Mouse (Mus musculus): ENCODE results near the gene Gramd1b. TPM values are rescaled to one million over a fixed set of nuclear protein-coding genes. Genes with fewer than 3 reads are reported as not detected.
A peak's percentile ranks its signal among the peaks of the same experiment; 100 is the strongest.

Gramd1b gene
- polyA plus RNA-seq, 1 experiment from 2014 or later = 7.3 TPM

GRCm38 (mm10) chr9:40269103-40269861 is 261.9 kb downstream of the Gramd1b start, which contains the start of gene Scn3b:
Gene Scn3b, plus strand, starts transcription at chr9:40269217.
- Histone ChIP-seq H3K9ac (replicated peaks; ENCODE audit: low read depth, low read length) (no peak within 1 kb of the TSS), H3K27ac (ENCODE audit: low read length) (no peak within 1 kb of the TSS), H3K4me2 (replicated peaks; ENCODE audit: low read depth, low read length) (peak within 1 kb of the TSS; percentile 59), H3K36me3 (ENCODE audit: control insufficient read depth, insufficient read depth, low read length) (no peaks in the 10 kb centered on the region), H3K27me3 (ENCODE audit: control insufficient read depth, insufficient read depth, low read length) (0 out of 2 replicates have a peak, but pooled peaks cover 10% of the 10 kb centered on the region), H3K9me3 (ENCODE audit: control insufficient read depth, low read depth, low read length) (no peaks in the 10 kb centered on the region), H3K4me3 (ENCODE audit: low read depth, low read length) (peak within 1 kb of the TSS; percentile 25; the same call in 1 of the 2 replicates), H3K4me1 (ENCODE audit: control insufficient read depth, insufficient read depth, low read length) (peaks cover 5% of the 10 kb centered on the region; the same call in 1 of the 2 replicates)
- 1% methylated on average over 42 of the region's 42 CpGs for WGBS
- ATAC-seq (ENCODE audit: insufficient number of reproducible peaks, insufficient read depth, low FRiP score, low read depth) = peak; percentile 84

DNA sequence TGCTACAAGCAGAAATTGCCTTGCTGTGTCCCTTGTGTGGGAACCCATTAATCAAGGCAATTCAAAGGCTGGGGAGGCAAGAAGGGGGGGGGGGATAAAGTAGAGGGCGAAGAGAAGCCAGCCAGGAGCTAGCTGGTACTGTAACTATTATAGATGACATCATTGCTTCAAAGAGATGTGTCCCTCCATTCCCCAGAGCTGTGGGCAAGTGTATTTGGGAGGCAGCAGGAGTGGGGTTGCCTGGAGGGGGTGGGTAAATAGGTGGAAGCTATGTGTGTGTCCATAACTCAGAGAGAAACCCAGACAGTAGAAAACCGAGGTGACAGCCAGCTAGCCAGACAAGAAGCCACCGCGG is 262.5 kb downstream of the Gramd1b start:
- 11% methylated on average over 4 of the region's 4 CpGs for WGBS
- Histone ChIP-seq H3K4me3 (ENCODE audit: low read depth, low read length) (peak overlapping the region; percentile 25; the same call in 1 of the 2 replicates), H3K27me3 (ENCODE audit: control insufficient read depth, insufficient read depth, low read length) (0 out of 2 replicates have a peak, but pooled peaks cover 10% of the 10 kb centered on the region), H3K36me3 (ENCODE audit: control insufficient read depth, insufficient read depth, low read length) (no peaks in the 10 kb centered on the region), H3K27ac (ENCODE audit: low read length) (no peak overlapping the region), H3K9ac (replicated peaks; ENCODE audit: low read depth, low read length) (no peak overlapping the region), H3K9me3 (ENCODE audit: control insufficient read depth, low read depth, low read length) (no peaks in the 10 kb centered on the region), H3K4me1 (ENCODE audit: control insufficient read depth, insufficient read depth, low read length) (peaks cover 5% of the 10 kb centered on the region; the same call in 1 of the 2 replicates), H3K4me2 (replicated peaks; ENCODE audit: low read depth, low read length) (peak overlapping the region; percentile 59)
- no peak for ATAC-seq (ENCODE audit: insufficient number of reproducible peaks, insufficient read depth, low FRiP score, low read depth)

DNA sequence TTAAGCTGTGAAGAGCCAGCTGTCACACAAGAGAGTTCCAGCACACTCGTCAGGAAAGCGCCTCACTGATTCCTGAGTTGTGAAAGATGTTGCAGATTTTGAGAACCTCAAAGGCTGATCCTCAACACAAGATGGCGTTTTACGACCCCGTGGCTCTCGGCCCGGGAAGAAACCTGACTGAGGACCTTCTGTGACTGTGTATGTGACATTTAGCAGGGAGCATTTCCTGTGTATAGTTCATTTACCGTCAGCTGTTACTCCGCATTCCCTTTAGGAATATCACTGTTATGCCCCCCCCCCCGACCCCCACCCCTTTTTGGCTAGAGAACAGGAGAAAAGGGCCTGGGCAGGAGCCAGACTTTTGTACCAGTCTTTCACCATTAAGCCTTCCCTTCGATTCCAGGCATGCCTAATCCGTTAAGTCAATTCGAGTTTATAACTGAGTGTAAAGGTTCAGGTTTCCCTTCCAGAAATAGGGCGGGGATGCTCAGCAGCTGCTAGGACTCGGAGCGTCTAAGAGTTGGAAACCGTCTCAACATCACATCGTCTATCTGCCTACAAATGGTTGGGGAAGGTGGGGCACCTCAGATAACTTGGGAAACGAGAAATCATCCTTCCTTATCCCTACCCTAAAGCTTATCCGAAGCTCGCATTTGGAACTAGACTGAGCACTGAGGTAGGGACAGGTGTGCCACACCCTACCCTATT is 263.0 kb downstream of the Gramd1b start:
- 14% methylated on average over 21 of the region's 21 CpGs for WGBS
- no peak overlapping the region for H3K9ac ChIP-seq (replicated peaks; ENCODE audit: low read depth, low read length)
- peak; percentile 34; the same call in 1 of the 2 replicates for ATAC-seq (ENCODE audit: insufficient number of reproducible peaks, insufficient read depth, low FRiP score, low read depth)
- H3K4me1 ChIP-seq (ENCODE audit: control insufficient read depth, insufficient read depth, low read length) = peaks cover 5% of the 10 kb centered on the region; the same call in 1 of the 2 replicates
- no peaks in the 10 kb centered on the region for H3K9me3 ChIP-seq (ENCODE audit: control insufficient read depth, low read depth, low read length)
- H3K4me2 ChIP-seq (replicated peaks; ENCODE audit: low read depth, low read length) = peak overlapping the region; percentile 59; the same call in 1 of the 2 replicates
- H3K4me3 ChIP-seq (ENCODE audit: low read depth, low read length) = no peak overlapping the region
- H3K27ac ChIP-seq (ENCODE audit: low read length) = no peak overlapping the region
- 0 out of 2 replicates have a peak, but pooled peaks cover 10% of the 10 kb centered on the region for H3K27me3 ChIP-seq (ENCODE audit: control insufficient read depth, insufficient read depth, low read length)
- H3K36me3 ChIP-seq (ENCODE audit: control insufficient read depth, insufficient read depth, low read length) = no peaks in the 10 kb centered on the region

DNA sequence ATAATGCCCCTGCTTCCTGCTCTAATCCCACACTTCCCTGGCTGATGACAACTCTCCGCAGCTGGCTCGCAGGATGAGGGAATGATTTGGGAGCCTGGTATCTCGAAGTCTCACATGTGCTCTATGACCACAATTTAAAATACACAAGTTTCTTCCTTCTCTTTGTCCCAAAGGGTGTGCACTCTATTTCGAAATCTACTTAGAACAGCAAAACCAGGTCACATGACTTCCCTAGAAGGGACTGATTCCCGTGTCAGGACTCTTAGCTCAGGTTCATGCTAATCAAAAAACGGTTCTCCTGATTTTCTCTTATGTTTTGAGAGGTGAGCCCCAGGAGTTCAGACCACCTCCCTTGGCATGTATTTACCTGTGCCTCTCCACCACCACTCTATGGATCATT is 267.3 kb downstream of the Gramd1b start:
- Histone ChIP-seq H3K27ac (ENCODE audit: low read length) (no peak overlapping the region), H3K4me3 (ENCODE audit: low read depth, low read length) (no peak overlapping the region), H3K4me2 (replicated peaks; ENCODE audit: low read depth, low read length) (no peak overlapping the region), H3K9me3 (ENCODE audit: control insufficient read depth, low read depth, low read length) (no peaks in the 10 kb centered on the region), H3K4me1 (ENCODE audit: control insufficient read depth, insufficient read depth, low read length) (0 out of 2 replicates have a peak, but pooled peaks cover under 1% of the 10 kb centered on the region), H3K27me3 (ENCODE audit: control insufficient read depth, insufficient read depth, low read length) (0 out of 2 replicates have a peak, but pooled peaks cover 3% of the 10 kb centered on the region), H3K9ac (replicated peaks; ENCODE audit: low read depth, low read length) (no peak overlapping the region), H3K36me3 (ENCODE audit: control insufficient read depth, insufficient read depth, low read length) (no peaks in the 10 kb centered on the region)
- 68% methylated on average over 6 of the region's 6 CpGs for WGBS
- no peak for ATAC-seq (ENCODE audit: insufficient number of reproducible peaks, insufficient read depth, low FRiP score, low read depth)

DNA sequence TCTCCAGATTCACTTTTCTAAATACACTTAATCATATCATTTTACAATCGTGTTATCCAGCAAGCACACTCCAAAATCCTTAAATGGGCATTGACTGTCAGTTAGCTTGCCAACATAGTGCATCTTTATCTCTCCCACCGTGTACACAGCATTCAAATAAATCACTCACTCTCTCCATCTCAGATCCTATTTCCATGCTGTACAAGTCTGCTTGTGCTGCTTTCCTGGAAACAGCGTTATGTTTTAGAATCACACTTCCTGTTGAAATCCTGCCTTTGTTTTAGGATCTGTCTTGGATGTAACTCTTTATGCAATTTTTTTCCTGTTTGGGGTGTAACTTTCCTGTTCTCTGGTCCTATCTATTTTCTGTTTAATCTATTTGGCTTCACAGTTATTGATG is 278.7 kb downstream of the Gramd1b start:
- no peak overlapping the region for H3K9ac ChIP-seq (replicated peaks; ENCODE audit: low read depth, low read length)
- H3K4me2 ChIP-seq (replicated peaks; ENCODE audit: low read depth, low read length) = no peak overlapping the region
- H3K36me3 ChIP-seq (ENCODE audit: control insufficient read depth, insufficient read depth, low read length) = no peaks in the 10 kb centered on the region
- H3K27me3 ChIP-seq (ENCODE audit: control insufficient read depth, insufficient read depth, low read length) = no peaks in the 10 kb centered on the region
- no peak overlapping the region for H3K27ac ChIP-seq (ENCODE audit: low read length)
- H3K4me3 ChIP-seq (ENCODE audit: low read depth, low read length) = no peak overlapping the region
- WGBS = 46% methylated on average over 3 of the region's 3 CpGs
- no peaks in the 10 kb centered on the region for H3K9me3 ChIP-seq (ENCODE audit: control insufficient read depth, low read depth, low read length)
- ATAC-seq (ENCODE audit: insufficient number of reproducible peaks, insufficient read depth, low FRiP score, low read depth) = no peak
- no peaks in the 10 kb centered on the region for H3K4me1 ChIP-seq (ENCODE audit: control insufficient read depth, insufficient read depth, low read length)

DNA sequence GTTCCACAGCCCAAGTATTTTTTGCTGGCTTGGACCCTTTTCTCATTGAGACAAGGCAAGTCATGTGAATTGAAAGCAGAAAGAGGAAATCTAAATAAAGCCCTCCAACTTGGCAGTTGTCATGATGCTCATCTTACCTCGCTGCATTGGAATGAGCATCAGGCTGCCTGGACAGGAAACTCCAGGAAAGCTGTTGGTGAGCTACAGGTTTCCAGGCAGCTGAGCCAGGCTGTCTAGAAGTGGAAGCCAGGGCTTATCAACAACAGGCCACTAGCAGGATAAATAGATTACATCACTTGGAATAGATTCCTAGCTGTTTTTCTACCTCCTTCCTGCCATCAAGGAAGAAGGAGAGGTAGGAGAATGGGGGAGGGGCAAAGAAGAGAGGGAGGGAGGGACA is 282.1 kb downstream of the Gramd1b start:
- WGBS = 66% methylated on average over 1 of the region's 1 CpGs
- no peak for ATAC-seq (ENCODE audit: insufficient number of reproducible peaks, insufficient read depth, low FRiP score, low read depth)
- H3K4me3 ChIP-seq (ENCODE audit: low read depth, low read length) = no peak overlapping the region
- no peaks in the 10 kb centered on the region for H3K27me3 ChIP-seq (ENCODE audit: control insufficient read depth, insufficient read depth, low read length)
- no peak overlapping the region for H3K27ac ChIP-seq (ENCODE audit: low read length)
- no peaks in the 10 kb centered on the region for H3K36me3 ChIP-seq (ENCODE audit: control insufficient read depth, insufficient read depth, low read length)
- no peaks in the 10 kb centered on the region for H3K9me3 ChIP-seq (ENCODE audit: control insufficient read depth, low read depth, low read length)
- H3K9ac ChIP-seq (replicated peaks; ENCODE audit: low read depth, low read length) = no peak overlapping the region
- peaks cover 4% of the 10 kb centered on the region; the same call in 1 of the 2 replicates for H3K4me1 ChIP-seq (ENCODE audit: control insufficient read depth, insufficient read depth, low read length)
- no peak overlapping the region for H3K4me2 ChIP-seq (replicated peaks; ENCODE audit: low read depth, low read length)

- no peak for ATAC-seq (ENCODE audit: insufficient number of reproducible peaks, insufficient read depth, low FRiP score, low read depth)
- H3K4me2 ChIP-seq (replicated peaks; ENCODE audit: low read depth, low read length) = no peak overlapping the region
- H3K9ac ChIP-seq (replicated peaks; ENCODE audit: low read depth, low read length) = no peak overlapping the region
- peaks cover 8% of the 10 kb centered on the region; the same call in 1 of the 2 replicates for H3K4me1 ChIP-seq (ENCODE audit: control insufficient read depth, insufficient read depth, low read length)
- no peaks in the 10 kb centered on the region for H3K27me3 ChIP-seq (ENCODE audit: control insufficient read depth, insufficient read depth, low read length)
- H3K27ac ChIP-seq (ENCODE audit: low read length) = no peak overlapping the region
- no peaks in the 10 kb centered on the region for H3K36me3 ChIP-seq (ENCODE audit: control insufficient read depth, insufficient read depth, low read length)
- no peak overlapping the region for H3K4me3 ChIP-seq (ENCODE audit: low read depth, low read length)
- H3K9me3 ChIP-seq (ENCODE audit: control insufficient read depth, low read depth, low read length) = no peaks in the 10 kb centered on the region
- WGBS = 78% methylated on average over 6 of the region's 6 CpGs
Measured at GRCm38 (mm10) chr9:40246702-40247101, 284.5 kb downstream of the Gramd1b start.

DNA sequence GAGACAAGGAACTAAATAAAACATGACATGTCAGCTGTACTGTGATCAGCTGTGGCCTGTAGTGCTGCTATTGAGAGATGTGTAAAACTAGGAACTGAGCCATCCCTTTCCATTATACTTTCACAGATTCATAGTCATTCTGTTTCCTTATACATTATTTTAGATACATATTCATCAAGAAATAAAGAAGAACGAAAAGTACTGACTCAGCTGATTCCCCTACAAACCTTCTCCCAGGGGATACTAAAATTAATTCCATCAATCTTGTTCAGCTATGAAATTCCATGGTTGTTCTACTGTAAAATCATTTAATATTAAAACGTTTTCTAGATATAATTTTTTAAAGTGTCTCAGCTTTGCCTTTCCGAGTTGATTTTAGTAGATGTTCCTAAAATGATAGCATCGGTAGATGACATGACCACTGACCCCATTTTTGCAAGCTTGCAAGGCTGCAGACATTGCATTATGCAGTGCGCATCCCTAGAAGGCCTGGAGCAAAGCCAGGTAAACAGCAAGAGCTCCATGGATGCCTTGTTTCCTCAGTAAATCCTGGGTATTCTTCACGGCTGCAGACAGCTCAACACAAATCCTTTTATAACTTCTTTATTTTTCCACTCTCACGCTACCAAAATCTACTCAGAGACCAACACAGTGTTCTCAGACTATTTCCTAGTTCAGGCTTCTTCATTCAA is 285.1 kb downstream of the Gramd1b start:
- ATAC-seq (ENCODE audit: insufficient number of reproducible peaks, insufficient read depth, low FRiP score, low read depth) = no peak
- H3K27me3 ChIP-seq (ENCODE audit: control insufficient read depth, insufficient read depth, low read length) = no peaks in the 10 kb centered on the region
- no peak overlapping the region for H3K4me3 ChIP-seq (ENCODE audit: low read depth, low read length)
- peaks cover 10% of the 10 kb centered on the region; the same call in 1 of the 2 replicates for H3K4me1 ChIP-seq (ENCODE audit: control insufficient read depth, insufficient read depth, low read length)
- no peaks in the 10 kb centered on the region for H3K9me3 ChIP-seq (ENCODE audit: control insufficient read depth, low read depth, low read length)
- 79% methylated on average over 7 of the region's 7 CpGs for WGBS
- no peak overlapping the region for H3K4me2 ChIP-seq (replicated peaks; ENCODE audit: low read depth, low read length)
- H3K27ac ChIP-seq (ENCODE audit: low read length) = no peak overlapping the region
- no peaks in the 10 kb centered on the region for H3K36me3 ChIP-seq (ENCODE audit: control insufficient read depth, insufficient read depth, low read length)
- no peak overlapping the region for H3K9ac ChIP-seq (replicated peaks; ENCODE audit: low read depth, low read length)

Measured in stomach, embryonic 14.5 days (tissue).